Mouse (Mus musculus) midbrain, postnatal 0 days (tissue): ENCODE measurements around the gene Prm3. TPM values are rescaled to one million over a fixed set of nuclear protein-coding genes. Genes with fewer than 3 reads are reported as not detected.

Source experiments
- ATAC-seq: fragments of 200-750 bp; cut with Nextera tagmentation; 2 replicates; pipeline ENCODE4 v1.8.0; 2017; ENCODE audit warnings: moderate number of reproducible peaks, mild to moderate bottlenecking, moderate TSS enrichment, moderate library complexity; ENCODE audit not compliant: low FRiP score
- DNase-seq: peaks from one replicate; pipeline ENCODE4 v3.0.0-alpha.2; 2015; ENCODE audit warnings: low spot score
- H3K27ac ChIP-seq: fragments of 300-500 bp; sonication (generic); 2 replicates; pipeline ENCODE4 v1.5.1; 2014; ENCODE audit warnings: low read depth, mild to moderate bottlenecking, low read length, mixed read lengths
- H3K27me3 ChIP-seq: fragments of 300-500 bp; sonication (generic); 2 replicates; pipeline ENCODE4 v1.6.1; 2014; ENCODE audit warnings: low read length, control low read depth, mixed read lengths; ENCODE audit not compliant: insufficient read depth
- H3K36me3 ChIP-seq: fragments of 300-500 bp; sonication (generic); 2 replicates; pipeline ENCODE4 v1.6.1; 2014; ENCODE audit warnings: low read length, control low read depth, mixed read lengths; ENCODE audit not compliant: insufficient read depth
- H3K4me1 ChIP-seq: fragments of 300-500 bp; sonication (generic); 2 replicates; pipeline ENCODE4 v1.6.1; 2014; ENCODE audit warnings: mild to moderate bottlenecking, control low read depth, antibody characterized with exemption, low read length, mixed read lengths; ENCODE audit not compliant: insufficient read depth
- H3K4me2 ChIP-seq: fragments of 300-500 bp; sonication (generic); 2 replicates; pipeline ENCODE4 v1.6.1; 2014; ENCODE audit warnings: low read depth, mild to moderate bottlenecking, low read length, mixed read lengths; ENCODE audit not compliant: poor library complexity, severe bottlenecking
- H3K4me3 ChIP-seq: fragments of 300-500 bp; sonication (generic); 2 replicates; pipeline ENCODE4 v1.5.1; 2014; ENCODE audit warnings: low read depth, mild to moderate bottlenecking, low read length, moderate library complexity
- H3K9ac ChIP-seq: fragments of 300-500 bp; sonication (generic); replicated peaks from 2 replicates; pipeline ENCODE4 v1.6.1; 2014; ENCODE audit warnings: mild to moderate bottlenecking, low read length, moderate library complexity, mixed read lengths; ENCODE audit not compliant: poor library complexity, severe bottlenecking
- H3K9me3 ChIP-seq: fragments of 300-500 bp; sonication (generic); 2 replicates; pipeline ENCODE4 v1.6.1; 2016; ENCODE audit warnings: low read length, control low read depth
- CTCF ChIP-seq: IDR thresholded peaks from 2 replicates; pipeline ENCODE4 v1.5.1; 2016; ENCODE audit warnings: antibody characterized with exemption, mild to moderate bottlenecking
- WGBS: fragments of 180-500 bp; shearing (Covaris S2); extraction: QIAGEN DNeasy Blood & Tissue Kit; methylation state at CpG from one replicate; pipeline ENCODE4 v1.1.7; 2014; 5-methylcytosine and 5-hydroxymethylcytosine counted together
- polyA plus RNA-seq: library from polyadenylated mRNA; unstranded; fragments of >200 nt; fragmentation: Nextera tagmentation; extraction: Ambion mirVana; gene quantifications from 2 replicates; pipeline ENCODE4 v1.2.1, GENCODE M21; 2015
- total RNA-seq: library from RNA; depleted of rRNA; stranded (reverse); fragments of >200 nt; gene quantifications from 2 replicates; pipeline ENCODE4 v1.2.3, GENCODE M21; 2014

Gene Prm3
- total and polyA plus RNA-seq, 2 experiments from 2014 or later = not detected

- no peak for DNase-seq
- Histone ChIP-seq H3K9ac (no peak overlapping the region), H3K9me3 (no peaks in the 10 kb centered on the region), H3K36me3 (no peaks in the 10 kb centered on the region), H3K4me3 (no peak overlapping the region), H3K27ac (no peak overlapping the region), H3K4me2 (no peak overlapping the region), H3K4me1 (no peaks in the 10 kb centered on the region), H3K27me3 (no peaks in the 10 kb centered on the region)
- TF ChIP-seq CTCF = no peak
- no peak for ATAC-seq
- WGBS = 92% methylated on average over 1 of the region's 1 CpGs
Observed at GRCm38 (mm10) chr16:10824536-10824935, 33.8 kb upstream of the Prm3 start.

DNA sequence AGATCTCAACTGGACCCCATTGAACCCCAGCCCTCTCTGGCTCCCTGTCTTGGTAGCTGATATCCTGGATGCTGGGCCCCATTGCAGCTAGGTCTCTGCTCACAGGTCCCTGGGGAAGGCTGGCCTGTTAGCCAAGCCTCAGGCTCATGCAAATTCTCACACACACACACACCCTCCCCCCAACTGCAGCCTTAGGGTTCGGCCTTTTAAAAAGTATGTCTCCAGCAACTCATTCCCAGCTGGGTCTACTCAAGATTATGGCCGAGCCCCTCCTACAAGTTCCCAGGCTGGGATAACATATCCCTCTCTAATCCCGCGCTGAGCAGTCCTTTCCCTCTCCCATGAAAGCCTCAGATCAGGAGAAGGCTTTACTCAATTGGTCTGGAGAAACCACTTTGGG is 30.7 kb upstream of the Prm3 start:
- H3K4me2 ChIP-seq = no peak overlapping the region
- TF ChIP-seq CTCF = no peak
- ATAC-seq = no peak
- no peaks in the 10 kb centered on the region for H3K9me3 ChIP-seq
- DNase-seq = no peak
- no peak overlapping the region for H3K9ac ChIP-seq
- no peaks in the 10 kb centered on the region for H3K4me1 ChIP-seq
- H3K27ac ChIP-seq = no peak overlapping the region
- WGBS = 76% methylated on average over 4 of the region's 4 CpGs
- no peaks in the 10 kb centered on the region for H3K36me3 ChIP-seq
- H3K4me3 ChIP-seq = no peak overlapping the region
- no peaks in the 10 kb centered on the region for H3K27me3 ChIP-seq

- no peaks in the 10 kb centered on the region for H3K4me1 ChIP-seq
- DNase-seq (no peak), ATAC-seq (no peak)
- H3K9ac ChIP-seq = no peak overlapping the region
- H3K4me3 ChIP-seq = no peak overlapping the region
- H3K9me3 ChIP-seq = no peaks in the 10 kb centered on the region
- no peak for TF ChIP-seq CTCF
- no peaks in the 10 kb centered on the region for H3K36me3 ChIP-seq
- H3K4me2 ChIP-seq = no peak overlapping the region
- no peaks in the 10 kb centered on the region for H3K27me3 ChIP-seq
- WGBS = 80% methylated on average over 3 of the region's 3 CpGs
- no peak overlapping the region for H3K27ac ChIP-seq
Observed at GRCm38 (mm10) chr16:10819966-10820365, 29.3 kb upstream of the Prm3 start.

DNA sequence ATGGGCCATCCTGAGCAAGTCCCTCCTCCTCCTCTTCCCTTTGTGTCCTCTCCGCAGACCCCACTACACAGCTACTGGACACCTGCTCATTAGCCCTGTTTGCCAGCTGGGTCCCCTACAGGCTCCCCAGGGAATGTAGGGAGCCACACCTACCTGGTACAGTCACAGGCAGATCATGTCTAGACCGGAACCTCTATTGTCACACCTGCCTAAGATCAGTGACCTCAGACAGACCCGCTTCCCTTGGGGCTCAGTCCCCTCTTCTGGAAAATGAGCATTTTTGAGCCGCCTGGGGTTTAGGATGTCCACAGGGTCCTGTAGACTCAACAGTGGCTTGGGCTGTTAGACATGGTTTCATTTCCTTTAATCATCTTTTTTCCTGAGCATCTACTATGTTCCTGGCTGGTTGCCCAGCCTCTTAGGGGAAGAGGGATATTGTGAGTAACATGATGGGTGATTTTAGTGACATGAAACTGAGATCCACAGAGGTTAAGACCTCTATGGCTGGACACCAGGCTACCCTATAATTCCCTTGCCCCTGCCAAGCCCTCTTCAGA is 27.9 kb upstream of the Prm3 start:
- H3K27me3 ChIP-seq = no peaks in the 10 kb centered on the region
- no peak overlapping the region for H3K27ac ChIP-seq
- TF ChIP-seq CTCF = no peak
- H3K9me3 ChIP-seq = no peaks in the 10 kb centered on the region
- H3K36me3 ChIP-seq = no peaks in the 10 kb centered on the region
- no peaks in the 10 kb centered on the region for H3K4me1 ChIP-seq
- H3K4me2 ChIP-seq = no peak overlapping the region
- no peak overlapping the region for H3K9ac ChIP-seq
- DNase-seq (no peak), ATAC-seq (no peak)
- WGBS = 77% methylated on average over 4 of the region's 4 CpGs
- H3K4me3 ChIP-seq = no peak overlapping the region

DNA sequence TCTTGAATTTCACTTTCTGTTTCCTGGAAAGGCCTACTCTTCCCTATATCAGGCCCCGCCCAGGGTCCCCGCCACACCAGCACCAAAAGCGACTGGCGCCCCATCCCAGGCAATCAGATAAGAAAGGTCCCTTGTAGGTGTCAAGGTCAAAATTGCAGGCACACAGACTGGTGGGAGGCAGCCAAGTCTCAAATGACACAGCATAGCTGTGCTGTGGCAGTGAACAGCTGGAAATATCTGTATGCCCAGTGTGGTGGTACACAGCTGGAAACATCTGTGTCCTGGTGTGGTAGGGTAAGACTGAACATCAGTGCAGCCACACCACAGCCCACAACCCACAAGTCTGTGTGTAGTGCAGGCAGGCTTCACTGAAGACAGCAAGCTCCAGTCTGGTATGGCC is 24.1 kb upstream of the Prm3 start:
- no peak overlapping the region for H3K4me3 ChIP-seq
- TF ChIP-seq CTCF = no peak
- ATAC-seq (no peak), DNase-seq (no peak)
- H3K4me1 ChIP-seq = no peaks in the 10 kb centered on the region
- H3K27ac ChIP-seq = no peak overlapping the region
- no peaks in the 10 kb centered on the region for H3K36me3 ChIP-seq
- no peak overlapping the region for H3K4me2 ChIP-seq
- H3K9me3 ChIP-seq = no peaks in the 10 kb centered on the region
- no peak overlapping the region for H3K9ac ChIP-seq
- H3K27me3 ChIP-seq = no peaks in the 10 kb centered on the region
- 95% methylated on average over 4 of the region's 4 CpGs for WGBS

- Histone ChIP-seq H3K27ac (no peak overlapping the region), H3K9ac (no peak overlapping the region), H3K4me1 (no peaks in the 10 kb centered on the region), H3K4me2 (no peak overlapping the region), H3K9me3 (no peaks in the 10 kb centered on the region), H3K4me3 (no peak overlapping the region), H3K27me3 (no peaks in the 10 kb centered on the region), H3K36me3 (no peaks in the 10 kb centered on the region)
- WGBS = 75% methylated on average over 4 of the region's 4 CpGs
- TF ChIP-seq CTCF = no peak
- DNase-seq (no peak), ATAC-seq (no peak)
Observed at GRCm38 (mm10) chr16:10813726-10814125, 23.0 kb upstream of the Prm3 start.
